Mouse (Mus musculus): ENCODE data around the gene Tsn. TPM values are rescaled to one million over a fixed set of nuclear protein-coding genes. Genes with fewer than 3 reads are reported as not detected.

The Tsn gene
- 10 to 100 TPM; 43.7 to 52.1 TPM for total RNA-seq (2023)

DNA sequence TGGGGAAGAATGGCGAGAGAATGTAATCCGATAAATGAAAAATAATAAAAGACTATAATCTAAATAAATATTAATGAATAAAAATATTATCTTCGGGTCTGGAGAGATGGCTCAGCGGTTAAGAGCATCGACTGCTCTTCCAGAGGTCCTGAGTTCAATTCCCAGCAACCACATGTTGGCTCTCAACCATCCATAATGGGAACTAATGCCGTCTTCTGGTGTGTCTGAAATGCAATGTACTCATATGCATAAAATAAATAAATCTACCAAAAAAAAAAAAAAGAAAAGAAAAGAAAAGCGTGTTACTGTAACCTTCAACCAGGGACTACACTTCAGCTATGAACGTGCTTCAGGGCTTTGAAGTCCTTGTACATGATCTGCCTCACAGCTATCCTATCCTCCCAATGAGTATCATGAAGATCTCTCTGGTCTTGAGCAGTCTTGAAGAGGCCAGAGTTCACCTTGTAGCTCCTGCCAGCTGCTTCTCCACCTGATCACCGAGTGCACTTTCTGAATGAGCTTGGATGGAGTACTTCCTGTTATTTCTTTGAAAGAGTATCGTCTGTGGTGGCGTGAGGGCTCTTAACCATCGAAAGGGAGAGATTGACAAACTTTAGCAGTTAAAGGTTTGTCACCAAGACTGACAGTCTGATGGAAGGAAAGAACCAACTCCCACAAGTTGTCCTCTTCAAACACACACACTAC, at the start of gene Tsn:
Gene Tsn (minus strand): TSS at position 118 of the 705 bp plus-strand sequence.

DNA sequence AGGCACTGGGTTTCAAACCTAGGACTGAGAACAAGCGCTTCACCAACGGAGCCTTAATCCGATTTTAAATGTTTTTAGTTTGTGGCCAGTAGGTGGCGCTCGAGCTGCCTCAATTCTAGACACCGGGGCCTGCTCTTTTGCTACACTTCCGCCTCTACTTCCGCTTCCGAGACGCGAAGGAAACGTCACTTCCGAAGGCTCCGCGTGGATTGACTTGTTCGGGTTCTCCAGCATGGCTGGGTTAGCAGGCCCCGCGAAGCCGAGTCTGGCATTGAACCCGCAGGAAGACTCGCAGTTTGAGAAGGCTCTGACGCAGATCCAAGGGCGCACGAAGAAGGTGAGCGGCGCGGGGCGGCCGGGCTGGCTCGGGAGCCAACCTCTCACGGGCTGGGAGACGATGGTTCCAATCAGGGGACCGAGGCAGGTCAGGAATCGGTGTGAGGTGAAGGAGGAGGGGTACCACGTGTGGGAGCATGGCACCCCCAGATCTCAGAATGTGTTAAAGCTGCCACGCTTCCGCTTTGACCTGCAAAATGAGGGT, 10.2 kb upstream of the Tsn start, which contains the start of gene Nifk:
Gene Nifk (plus strand): TSS at position 179 of the 541 bp plus-strand sequence.

Other genes starting within 250 kb of the Tsn start
- gene Gm29106, start 135.2 kb downstream of the Tsn start, total RNA-seq (2023) = not detected
- gene Nifk, start 10.1 kb upstream of the Tsn start, total RNA-seq (2023) = 10 to 100 TPM; 21.1 to 21.6 TPM
- 100 to 1,000 TPM in 1 of 2 experiments, 10 to 100 TPM in 1; 99.4 to 101 TPM for gene Clasp1, start 77.3 kb upstream of the Tsn start, total RNA-seq (2023)

All from neutrophil, adult 59 days (primary cell).